Mouse (Mus musculus): ENCODE data around the gene Ccdc85b. TPM values are rescaled to one million over a fixed set of nuclear protein-coding genes. Genes with fewer than 3 reads are reported as not detected.

Ccdc85b gene
- total and polyA plus RNA-seq, 3 experiments = 3.6 to 7.6 TPM; not detected in 1

DNA sequence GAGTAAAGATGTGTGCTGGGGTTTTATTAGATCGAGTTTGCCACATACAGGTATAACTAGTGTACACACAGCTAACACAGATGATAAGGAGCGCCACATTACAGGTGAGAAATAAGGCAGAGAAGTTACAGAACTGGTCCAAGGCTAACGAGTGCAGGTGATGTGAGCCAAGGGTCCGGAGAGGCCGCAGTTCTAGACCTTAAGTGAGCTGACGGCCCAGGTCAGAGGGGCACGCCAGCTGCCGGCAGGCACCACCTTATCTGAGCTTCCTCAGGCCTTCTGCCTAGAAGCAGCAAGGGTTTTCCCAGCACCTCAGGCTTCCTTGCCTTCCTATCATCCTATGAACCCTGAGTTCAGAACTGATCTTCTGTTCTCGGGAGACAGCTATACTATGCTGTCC is 38.1 kb downstream of the Ccdc85b start:
- no peak for TF ChIP-seq GATA1 (IDR thresholded peaks at IDR 0.05; ENCODE audit: low read depth, low read length)
- TF ChIP-seq ELF1 (IDR thresholded peaks at IDR 0.05; ENCODE audit: low read depth, low read length) = no peak
- TF ChIP-seq JUND (IDR thresholded peaks at IDR 0.05; ENCODE audit: low read depth, low read length) = no peak
- TF ChIP-seq EP300 (IDR thresholded peaks at IDR 0.05; ENCODE audit: low read depth in 1 of 2, low read length in 2 of 2) = no peak
- DNase-seq (ENCODE audit: low read depth, low spot score) = no peak
- Histone ChIP-seq H3K79me2 (ENCODE audit: control insufficient read depth, insufficient read depth, low read length, poor library complexity) (peaks cover 10% of the 10 kb centered on the region), H3K27me3 (ENCODE audit: control insufficient read depth in 1 of 2, insufficient read depth in 2 of 2, low read length in 2 of 2) (no peaks in the 10 kb centered on the region), H3K9ac (ENCODE audit: control insufficient read depth, low read depth, low read length, poor library complexity, severe bottlenecking) (no peak overlapping the region), H3K36me3 (ENCODE audit: control insufficient read depth in 1 of 2, insufficient read depth in 2 of 2, low read length in 2 of 2) (peaks cover 0 to 2% of the 10 kb centered on the region in 2 experiments; a peak in 2 of 4 replicates), H3K4me3 (ENCODE audit: control insufficient read depth in 1 of 2, insufficient read depth in 1 of 2, low read depth in 2 of 2, low read length in 2 of 2) (no peak overlapping the region), H3K27ac (ENCODE audit: control insufficient read depth, low read depth, low read length) (no peak overlapping the region), H3K9me3 (replicated peaks; ENCODE audit: insufficient read depth, low read length) (no peaks in the 10 kb centered on the region), H3K4me1 (ENCODE audit: control insufficient read depth in 1 of 2, insufficient read depth in 2 of 2, low read length in 2 of 2) (peaks cover 0 to 7% of the 10 kb centered on the region in 2 experiments; a peak in 1 of 4 replicates)

DNA sequence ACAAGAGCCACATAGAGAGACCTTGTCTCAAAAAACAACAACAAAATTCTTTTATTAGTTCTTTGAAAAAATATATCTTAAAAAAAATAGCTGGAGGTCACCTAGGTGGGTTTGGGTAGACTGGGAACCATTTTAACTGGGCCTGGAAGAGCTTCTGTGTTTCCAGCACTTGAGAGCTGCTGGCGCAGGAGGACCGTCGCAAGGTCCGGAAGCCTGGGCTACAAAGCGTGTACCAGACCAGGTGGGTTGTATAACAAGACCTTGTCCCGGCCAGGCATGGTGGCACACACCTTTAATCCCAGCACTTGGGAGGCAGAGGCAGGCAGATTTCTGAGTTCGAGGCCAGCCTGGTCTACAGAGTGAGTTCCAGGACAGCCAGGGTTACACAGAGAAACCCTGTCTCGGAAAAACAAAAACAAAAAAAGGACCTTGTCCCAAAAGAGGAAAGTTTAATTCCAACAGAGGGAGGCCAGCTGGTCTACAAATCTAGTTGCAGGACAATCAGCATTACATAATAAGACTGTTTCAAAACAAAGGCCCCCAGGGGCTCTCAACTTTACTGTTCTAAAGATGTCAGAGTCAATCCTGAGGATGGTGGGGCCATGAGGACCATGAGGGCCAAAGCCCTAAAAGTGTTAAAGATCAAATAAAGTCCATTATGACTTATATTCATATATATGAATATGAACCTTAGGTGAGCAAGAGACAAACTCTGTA is 38.8 kb downstream of the Ccdc85b start:
- Histone ChIP-seq H3K79me2 (ENCODE audit: control insufficient read depth, insufficient read depth, low read length, poor library complexity) (peaks cover 4% of the 10 kb centered on the region), H3K27me3 (ENCODE audit: control insufficient read depth in 1 of 2, insufficient read depth in 2 of 2, low read length in 2 of 2) (no peaks in the 10 kb centered on the region), H3K27ac (ENCODE audit: control insufficient read depth, low read depth, low read length) (no peak overlapping the region), H3K9ac (ENCODE audit: control insufficient read depth, low read depth, low read length, poor library complexity, severe bottlenecking) (no peak overlapping the region), H3K36me3 (ENCODE audit: control insufficient read depth in 1 of 2, insufficient read depth in 2 of 2, low read length in 2 of 2) (peaks cover 0 to 2% of the 10 kb centered on the region in 2 experiments; a peak in 2 of 4 replicates), H3K4me3 (ENCODE audit: control insufficient read depth in 1 of 2, insufficient read depth in 1 of 2, low read depth in 2 of 2, low read length in 2 of 2) (no peak overlapping the region), H3K4me1 (ENCODE audit: control insufficient read depth in 1 of 2, insufficient read depth in 2 of 2, low read length in 2 of 2) (peaks cover 0 to 6% of the 10 kb centered on the region in 2 experiments; a peak in 1 of 4 replicates), H3K9me3 (replicated peaks; ENCODE audit: insufficient read depth, low read length) (no peaks in the 10 kb centered on the region)
- no peak for DNase-seq (ENCODE audit: low read depth, low spot score)
- TF ChIP-seq NELFE (IDR thresholded peaks at IDR 0.05; ENCODE audit: low read depth, low read length) (no peak), EP300 (IDR thresholded peaks at IDR 0.05; ENCODE audit: low read depth in 1 of 2, low read length in 2 of 2) (no peak)

DNA sequence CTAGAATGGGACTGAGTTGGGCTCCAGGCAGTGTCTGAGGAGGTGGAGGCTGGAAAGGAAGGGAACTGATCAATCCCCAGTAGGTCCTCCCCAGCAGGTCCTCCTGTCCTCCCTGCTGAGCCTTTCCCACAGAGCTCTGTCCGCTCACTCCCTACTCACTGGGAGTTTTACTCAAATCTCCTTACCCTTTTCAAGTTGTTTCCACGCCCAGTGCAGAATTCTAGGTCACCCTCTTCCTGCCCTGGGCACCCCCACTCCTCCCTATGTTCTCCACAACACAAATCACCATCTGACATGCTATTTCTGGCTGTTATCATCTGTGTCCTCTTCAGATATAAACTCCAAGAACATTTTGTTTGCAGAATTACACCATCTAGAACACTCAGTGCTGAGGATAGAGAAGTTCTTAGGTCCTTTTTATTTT is 43.1 kb downstream of the Ccdc85b start:
- no peaks in the 10 kb centered on the region for H3K9me3 ChIP-seq (replicated peaks; ENCODE audit: insufficient read depth, low read length)
- H3K27ac ChIP-seq (ENCODE audit: control insufficient read depth, low read depth, low read length) = no peak overlapping the region
- no peak for DNase-seq (ENCODE audit: low read depth, low spot score)
- no peak for TF ChIP-seq HCFC1 (IDR thresholded peaks at IDR 0.05; ENCODE audit: low read depth, low read length)
- TF ChIP-seq ELF1 (IDR thresholded peaks at IDR 0.05; ENCODE audit: low read depth, low read length) = no peak
- TF ChIP-seq GATA1 (IDR thresholded peaks at IDR 0.05; ENCODE audit: low read depth, low read length) = no peak
- no peak for TF ChIP-seq SIN3A (IDR thresholded peaks at IDR 0.05; ENCODE audit: low read length)
- TF ChIP-seq MAX (IDR thresholded peaks at IDR 0.05; ENCODE audit: low read length) = no peak
- TF ChIP-seq NRF1 (IDR thresholded peaks at IDR 0.05; ENCODE audit: insufficient read depth, low read depth, low read length, poor library complexity, severe bottlenecking) = no peak
- no peak for TF ChIP-seq CHD1 (IDR thresholded peaks at IDR 0.05; ENCODE audit: low read depth, low read length)
- no peak for TF ChIP-seq CHD2 (IDR thresholded peaks at IDR 0.05; ENCODE audit: low read length)
- TF ChIP-seq USF2 (IDR thresholded peaks at IDR 0.05; ENCODE audit: borderline replicate concordance in 1 of 2, insufficient read depth in 1 of 2, low read depth in 1 of 2, low read length in 2 of 2) = no peak
- no peak for TF ChIP-seq ZC3H11A (IDR thresholded peaks at IDR 0.05; ENCODE audit: low read depth, low read length)
- no peak for TF ChIP-seq JUND (IDR thresholded peaks at IDR 0.05; ENCODE audit: low read depth, low read length)
- TF ChIP-seq ETS1 (IDR thresholded peaks at IDR 0.05; ENCODE audit: low read depth, low read length) = 0 out of 2 replicates have a peak, but pooled peaks have one; percentile 16
- TF ChIP-seq MYC (IDR thresholded peaks at IDR 0.05; ENCODE audit: low read depth, low read length) = no peak
- TF ChIP-seq BHLHE40 (IDR thresholded peaks at IDR 0.05; ENCODE audit: borderline replicate concordance, low read depth, low read length) = no peak
- no peak for TF ChIP-seq POLR2A (IDR thresholded peaks at IDR 0.05; ENCODE audit: control insufficient read depth in 1 of 2, insufficient read depth in 1 of 2, low read depth in 1 of 2, low read length in 2 of 2, poor library complexity in 1 of 2)
- 0 out of 2 replicates have a peak, but pooled peaks have one; percentile 2 for TF ChIP-seq ZNF384 (IDR thresholded peaks at IDR 0.05; ENCODE audit: low read depth, low read length)
- H3K4me3 ChIP-seq (ENCODE audit: control insufficient read depth in 1 of 2, insufficient read depth in 1 of 2, low read depth in 2 of 2, low read length in 2 of 2) = no peak overlapping the region
- no peak overlapping the region for H3K9ac ChIP-seq (ENCODE audit: control insufficient read depth, low read depth, low read length, poor library complexity, severe bottlenecking)
- no peaks in the 10 kb centered on the region for H3K79me2 ChIP-seq (ENCODE audit: control insufficient read depth, insufficient read depth, low read length, poor library complexity)
- no peaks in the 10 kb centered on the region for H3K27me3 ChIP-seq (ENCODE audit: control insufficient read depth in 1 of 2, insufficient read depth in 2 of 2, low read length in 2 of 2)
- H3K36me3 ChIP-seq (ENCODE audit: control insufficient read depth in 1 of 2, insufficient read depth in 2 of 2, low read length in 2 of 2) = no peaks in the 10 kb centered on the region
- H3K4me1 ChIP-seq (ENCODE audit: control insufficient read depth in 1 of 2, insufficient read depth in 2 of 2, low read length in 2 of 2) = 0 out of 4 replicates have a peak, but pooled peaks cover 0 to 2% of the 10 kb centered on the region in 2 experiments

Data from MEL (cell line).